Mouse (Mus musculus): ENCODE measurements around the gene Dlg4. TPM values are rescaled to one million over a fixed set of nuclear protein-coding genes. Genes with fewer than 3 reads are reported as not detected.

Dlg4 gene
- polyA plus RNA-seq, 1 experiment from 2014 or later, result 11.2 TPM

DNA sequence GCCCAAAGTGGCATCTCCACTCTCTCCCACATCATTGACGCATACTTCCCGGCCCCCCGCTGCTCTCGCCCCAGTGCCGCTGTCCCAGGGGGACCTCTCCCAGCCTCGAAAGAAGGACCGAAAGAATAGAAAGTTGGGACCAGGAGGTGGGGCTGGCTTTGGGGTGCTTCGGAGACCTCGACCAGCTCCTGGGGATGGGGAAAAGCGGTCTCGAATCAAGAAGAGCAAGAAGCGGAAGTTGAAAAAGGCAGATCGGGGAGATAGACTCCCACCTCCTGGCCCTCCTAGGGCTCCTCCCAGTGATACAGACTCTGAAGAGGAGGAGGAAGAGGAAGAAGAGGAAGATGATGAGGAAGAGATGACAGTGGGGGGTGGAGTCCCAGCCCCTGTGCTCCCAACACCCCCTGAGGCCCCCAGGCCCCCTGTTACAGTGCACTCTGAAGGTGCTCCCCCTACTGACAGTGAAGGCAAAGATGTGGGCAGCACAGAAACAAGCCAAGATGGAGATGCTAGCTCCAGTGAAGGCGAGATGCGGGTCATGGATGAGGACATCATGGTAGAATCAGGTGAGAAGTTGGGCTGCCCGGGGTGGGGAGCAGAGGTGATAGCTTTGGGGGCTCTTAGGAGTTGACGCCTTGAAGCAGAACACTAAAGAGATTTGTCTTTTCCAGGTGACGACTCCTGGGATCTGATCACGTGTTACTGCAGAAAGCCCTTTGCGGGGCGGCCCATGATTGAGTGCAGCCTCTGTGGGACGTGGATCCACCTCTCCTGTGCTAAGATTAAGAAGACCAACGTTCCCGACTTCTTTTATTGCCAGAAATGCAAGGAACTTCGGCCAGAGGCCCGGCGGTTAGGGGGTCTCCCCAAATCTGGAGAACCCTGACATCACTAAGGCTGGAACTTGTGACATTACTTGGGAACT lies 17.9 kb upstream of the Dlg4 start:
- ATAC-seq (replicated peaks; ENCODE audit: insufficient number of reproducible peaks, low FRiP score, low TSS enrichment, low read depth) (no peak), DNase-seq (ENCODE audit: low spot score) (no peak)
- no peak overlapping the region for H3K27ac ChIP-seq (replicated peaks; ENCODE audit: low read depth, low read length)
- H3K4me1 ChIP-seq (ENCODE audit: control insufficient read depth, insufficient read depth, low read length), result no peaks in the 10 kb centered on the region; the same call in 1 of the 2 replicates
- no peak overlapping the region for H3K9ac ChIP-seq (replicated peaks; ENCODE audit: low read length)
- 92% methylated on average over 27 of the region's 27 CpGs for WGBS
- H3K27me3 ChIP-seq (ENCODE audit: control insufficient read depth, insufficient read depth, low read length), result no peaks in the 10 kb centered on the region
- no peak overlapping the region for H3K4me2 ChIP-seq (ENCODE audit: low read depth, low read length)
- H3K9me3 ChIP-seq (replicated peaks; ENCODE audit: control insufficient read depth, low read length), result no peaks in the 10 kb centered on the region
- 0 out of 2 replicates have a peak overlapping the region, but pooled peaks have one; percentile 3 for H3K4me3 ChIP-seq (ENCODE audit: low read depth, low read length)
- H3K36me3 ChIP-seq (replicated peaks; ENCODE audit: control insufficient read depth, insufficient read depth, low read depth, low read length), result peaks cover 11% of the 10 kb centered on the region

DNA sequence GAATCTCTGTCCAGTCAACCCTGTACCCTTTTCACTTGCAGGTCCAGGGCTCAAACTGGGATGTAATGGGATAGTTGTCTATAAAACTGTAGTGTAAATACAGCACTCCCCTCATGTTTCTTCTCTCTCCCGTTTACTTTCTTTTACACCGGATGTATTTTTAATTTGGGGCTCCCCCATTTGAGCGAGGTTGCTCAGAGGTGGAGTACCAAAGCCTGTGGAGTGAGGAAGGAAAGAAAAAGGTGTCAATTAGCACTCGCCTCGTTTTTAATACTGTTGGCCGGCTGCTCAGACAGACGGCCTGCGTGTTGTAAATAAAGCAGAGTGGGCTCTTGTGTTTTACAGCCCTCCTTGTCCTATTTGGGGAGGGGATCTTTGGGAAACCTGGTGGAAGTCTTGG lies 17.1 kb upstream of the Dlg4 start:
- no peak for DNase-seq (ENCODE audit: low spot score)
- ATAC-seq (replicated peaks; ENCODE audit: insufficient number of reproducible peaks, low FRiP score, low TSS enrichment, low read depth), result no peak
- Histone ChIP-seq H3K36me3 (replicated peaks; ENCODE audit: control insufficient read depth, insufficient read depth, low read depth, low read length) (peaks cover 11% of the 10 kb centered on the region), H3K9ac (replicated peaks; ENCODE audit: low read length) (no peak overlapping the region), H3K4me1 (ENCODE audit: control insufficient read depth, insufficient read depth, low read length) (no peaks in the 10 kb centered on the region; the same call in 1 of the 2 replicates), H3K4me3 (ENCODE audit: low read depth, low read length) (no peak overlapping the region), H3K9me3 (replicated peaks; ENCODE audit: control insufficient read depth, low read length) (no peaks in the 10 kb centered on the region), H3K4me2 (ENCODE audit: low read depth, low read length) (no peak overlapping the region), H3K27me3 (ENCODE audit: control insufficient read depth, insufficient read depth, low read length) (no peaks in the 10 kb centered on the region), H3K27ac (replicated peaks; ENCODE audit: low read depth, low read length) (no peak overlapping the region)
- 88% methylated on average over 8 of the region's 8 CpGs for WGBS

DNA sequence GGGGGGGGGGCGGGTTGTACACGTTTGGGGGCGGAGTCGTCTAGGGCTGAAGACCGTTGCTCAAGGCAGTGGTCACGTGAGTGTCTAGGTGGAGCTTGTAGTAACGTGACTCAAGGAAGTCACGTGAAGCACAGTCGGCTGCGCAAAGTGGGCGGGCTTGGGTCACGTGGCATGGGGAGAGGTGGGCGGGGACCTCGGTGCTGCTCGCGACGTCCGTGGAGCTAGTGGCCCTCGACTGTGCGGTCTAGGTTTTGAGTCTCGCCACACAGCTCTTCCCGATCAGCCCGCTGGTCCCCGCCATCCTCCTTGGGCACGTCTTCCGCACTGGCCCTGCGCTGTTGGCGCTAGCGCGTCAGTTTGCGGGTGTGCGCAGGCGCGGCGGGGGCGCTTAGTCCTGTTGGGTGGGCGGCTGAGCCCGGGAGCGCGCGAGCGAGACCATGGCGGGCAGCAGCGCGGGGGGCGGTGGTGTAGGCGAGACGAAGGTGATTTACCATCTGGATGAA lies 16.3 kb upstream of the Dlg4 start, which contains the start of gene Dvl2:
Gene Dvl2, plus strand, starts transcription at position 200 of the 503 bp plus-strand sequence.
- Histone ChIP-seq H3K27ac (replicated peaks; ENCODE audit: low read depth, low read length) (peak within 1 kb of the TSS; percentile 94), H3K4me3 (ENCODE audit: low read depth, low read length) (peak within 1 kb of the TSS; percentile 85), H3K4me1 (ENCODE audit: control insufficient read depth, insufficient read depth, low read length) (no peaks in the 10 kb centered on the region; the same call in 1 of the 2 replicates), H3K9me3 (replicated peaks; ENCODE audit: control insufficient read depth, low read length) (no peaks in the 10 kb centered on the region), H3K4me2 (ENCODE audit: low read depth, low read length) (peak within 1 kb of the TSS; percentile 47), H3K36me3 (replicated peaks; ENCODE audit: control insufficient read depth, insufficient read depth, low read depth, low read length) (peaks cover 11% of the 10 kb centered on the region), H3K27me3 (ENCODE audit: control insufficient read depth, insufficient read depth, low read length) (no peaks in the 10 kb centered on the region), H3K9ac (replicated peaks; ENCODE audit: low read length) (peak within 1 kb of the TSS; percentile 83)
- under 1% methylated on average over 47 of the region's 48 CpGs for WGBS
- ATAC-seq (replicated peaks; ENCODE audit: insufficient number of reproducible peaks, low FRiP score, low TSS enrichment, low read depth) (peak; percentile 45; the same call in 1 of the 2 replicates), DNase-seq (ENCODE audit: low spot score) (peak; percentile 97)

DNA sequence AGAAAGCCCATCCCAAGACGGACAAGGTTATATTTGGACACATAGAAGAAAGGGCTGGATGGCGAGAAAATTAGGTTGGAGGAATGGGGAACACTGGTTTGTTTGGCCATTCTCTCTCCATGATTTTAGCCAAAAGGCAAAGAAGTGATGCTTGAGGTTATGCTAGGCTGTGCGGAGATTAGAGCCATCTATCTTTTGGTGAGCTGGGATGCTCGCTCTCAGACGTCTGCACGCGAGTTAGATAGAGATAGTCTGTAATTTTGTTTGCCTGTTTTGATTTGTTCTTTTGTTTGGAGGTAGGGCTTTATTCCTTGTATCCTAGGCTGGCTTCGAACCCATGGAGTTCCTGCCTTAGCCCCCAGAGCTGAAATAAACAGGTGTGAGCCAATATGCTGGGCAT lies 15.6 kb upstream of the Dlg4 start:
- Histone ChIP-seq H3K36me3 (replicated peaks; ENCODE audit: control insufficient read depth, insufficient read depth, low read depth, low read length) (peaks cover 14% of the 10 kb centered on the region), H3K4me2 (ENCODE audit: low read depth, low read length) (peak overlapping the region; percentile 47), H3K27ac (replicated peaks; ENCODE audit: low read depth, low read length) (peak overlapping the region; percentile 94; the same call in 1 of the 2 replicates), H3K27me3 (ENCODE audit: control insufficient read depth, insufficient read depth, low read length) (no peaks in the 10 kb centered on the region), H3K4me1 (ENCODE audit: control insufficient read depth, insufficient read depth, low read length) (no peaks in the 10 kb centered on the region; the same call in 1 of the 2 replicates), H3K4me3 (ENCODE audit: low read depth, low read length) (peak overlapping the region; percentile 85), H3K9me3 (replicated peaks; ENCODE audit: control insufficient read depth, low read length) (no peaks in the 10 kb centered on the region), H3K9ac (replicated peaks; ENCODE audit: low read length) (peak overlapping the region; percentile 83)
- 14% methylated on average over 8 of the region's 8 CpGs for WGBS
- DNase-seq (ENCODE audit: low spot score) (no peak), ATAC-seq (replicated peaks; ENCODE audit: insufficient number of reproducible peaks, low FRiP score, low TSS enrichment, low read depth) (no peak)

DNA sequence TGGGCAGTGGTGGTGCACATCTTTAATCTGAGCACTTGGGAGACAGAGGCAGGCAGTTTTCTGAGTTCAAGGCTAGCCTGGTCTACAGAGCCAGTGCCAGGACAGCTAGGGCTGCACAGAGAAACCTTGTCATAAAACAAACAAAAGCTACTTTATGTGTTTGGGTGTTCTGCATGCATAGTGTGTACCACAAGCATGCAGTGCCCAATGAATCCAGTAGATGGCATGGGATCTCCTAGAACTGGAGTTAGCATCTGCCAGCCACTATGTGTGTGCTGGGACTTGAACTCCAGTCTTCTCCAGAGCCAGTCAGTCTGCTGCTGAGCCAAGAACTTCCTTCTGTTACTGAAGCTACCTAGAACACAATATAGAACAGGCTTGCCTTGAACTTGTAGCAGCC lies 14.9 kb upstream of the Dlg4 start:
- DNase-seq (ENCODE audit: low spot score) (peak; percentile 52), ATAC-seq (replicated peaks; ENCODE audit: insufficient number of reproducible peaks, low FRiP score, low TSS enrichment, low read depth) (no peak)
- Histone ChIP-seq H3K27me3 (ENCODE audit: control insufficient read depth, insufficient read depth, low read length) (no peaks in the 10 kb centered on the region), H3K9ac (replicated peaks; ENCODE audit: low read length) (no peak overlapping the region), H3K4me2 (ENCODE audit: low read depth, low read length) (peak overlapping the region; percentile 47), H3K36me3 (replicated peaks; ENCODE audit: control insufficient read depth, insufficient read depth, low read depth, low read length) (peaks cover 20% of the 10 kb centered on the region), H3K27ac (replicated peaks; ENCODE audit: low read depth, low read length) (no peak overlapping the region), H3K4me3 (ENCODE audit: low read depth, low read length) (peak overlapping the region; percentile 85), H3K4me1 (ENCODE audit: control insufficient read depth, insufficient read depth, low read length) (no peaks in the 10 kb centered on the region; the same call in 1 of the 2 replicates), H3K9me3 (replicated peaks; ENCODE audit: control insufficient read depth, low read length) (no peaks in the 10 kb centered on the region)

DNA sequence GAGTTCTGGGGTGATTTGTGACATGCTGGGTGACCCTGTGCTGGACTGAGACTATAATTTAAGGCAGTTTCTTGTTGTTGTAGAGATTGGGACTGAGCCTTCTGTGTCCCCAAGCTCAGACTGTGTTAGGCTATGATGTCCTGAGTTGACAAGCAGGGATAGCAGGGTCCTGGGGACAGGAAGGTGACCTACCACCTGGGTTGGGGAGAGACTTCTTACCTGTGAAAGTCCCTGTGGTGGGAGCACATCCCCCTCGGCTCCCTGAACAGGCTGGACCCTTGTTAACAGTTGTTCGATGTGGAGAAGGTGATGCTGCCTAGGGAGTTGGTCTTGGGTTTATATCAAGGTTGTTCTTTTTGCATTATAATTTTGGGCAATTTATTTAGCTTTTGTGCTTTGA lies 14.3 kb upstream of the Dlg4 start:
- WGBS, result 83% methylated on average over 2 of the region's 2 CpGs
- no peaks in the 10 kb centered on the region for H3K9me3 ChIP-seq (replicated peaks; ENCODE audit: control insufficient read depth, low read length)
- ATAC-seq (replicated peaks; ENCODE audit: insufficient number of reproducible peaks, low FRiP score, low TSS enrichment, low read depth) (no peak), DNase-seq (ENCODE audit: low spot score) (no peak)
- no peaks in the 10 kb centered on the region for H3K27me3 ChIP-seq (ENCODE audit: control insufficient read depth, insufficient read depth, low read length)
- no peak overlapping the region for H3K27ac ChIP-seq (replicated peaks; ENCODE audit: low read depth, low read length)
- H3K4me2 ChIP-seq (ENCODE audit: low read depth, low read length), result peak overlapping the region; percentile 47
- H3K9ac ChIP-seq (replicated peaks; ENCODE audit: low read length), result no peak overlapping the region
- no peak overlapping the region; the same call in 1 of the 2 replicates for H3K4me3 ChIP-seq (ENCODE audit: low read depth, low read length)
- peaks cover 20% of the 10 kb centered on the region for H3K36me3 ChIP-seq (replicated peaks; ENCODE audit: control insufficient read depth, insufficient read depth, low read depth, low read length)
- no peaks in the 10 kb centered on the region; the same call in 1 of the 2 replicates for H3K4me1 ChIP-seq (ENCODE audit: control insufficient read depth, insufficient read depth, low read length)

DNA sequence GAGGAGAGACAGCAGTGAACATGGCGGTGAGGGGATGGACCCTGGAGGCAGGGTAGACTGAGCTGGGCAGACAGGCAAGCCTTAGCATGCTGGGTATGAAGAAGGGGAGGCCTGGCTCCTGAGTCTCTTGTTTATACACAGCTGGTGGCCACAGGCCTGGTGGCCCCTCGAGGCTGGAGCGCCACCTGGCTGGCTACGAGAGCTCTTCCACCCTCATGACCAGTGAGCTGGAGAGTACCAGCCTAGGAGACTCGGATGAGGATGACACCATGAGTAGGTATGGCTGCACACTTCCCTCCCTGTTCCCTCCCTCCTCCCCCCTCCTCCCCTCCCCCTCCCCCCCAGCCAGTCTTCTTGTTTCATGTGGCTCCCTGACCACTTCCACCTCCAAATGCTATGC lies 11.2 kb upstream of the Dlg4 start:
- Histone ChIP-seq H3K36me3 (replicated peaks; ENCODE audit: control insufficient read depth, insufficient read depth, low read depth, low read length) (peaks cover 17% of the 10 kb centered on the region), H3K9me3 (replicated peaks; ENCODE audit: control insufficient read depth, low read length) (no peaks in the 10 kb centered on the region), H3K27ac (replicated peaks; ENCODE audit: low read depth, low read length) (no peak overlapping the region), H3K4me2 (ENCODE audit: low read depth, low read length) (no peak overlapping the region), H3K9ac (replicated peaks; ENCODE audit: low read length) (no peak overlapping the region), H3K4me3 (ENCODE audit: low read depth, low read length) (no peak overlapping the region), H3K27me3 (ENCODE audit: control insufficient read depth, insufficient read depth, low read length) (no peaks in the 10 kb centered on the region), H3K4me1 (ENCODE audit: control insufficient read depth, insufficient read depth, low read length) (no peaks in the 10 kb centered on the region)
- 69% methylated on average over 5 of the region's 5 CpGs for WGBS
- DNase-seq (ENCODE audit: low spot score) (no peak), ATAC-seq (replicated peaks; ENCODE audit: insufficient number of reproducible peaks, low FRiP score, low TSS enrichment, low read depth) (no peak)

DNA sequence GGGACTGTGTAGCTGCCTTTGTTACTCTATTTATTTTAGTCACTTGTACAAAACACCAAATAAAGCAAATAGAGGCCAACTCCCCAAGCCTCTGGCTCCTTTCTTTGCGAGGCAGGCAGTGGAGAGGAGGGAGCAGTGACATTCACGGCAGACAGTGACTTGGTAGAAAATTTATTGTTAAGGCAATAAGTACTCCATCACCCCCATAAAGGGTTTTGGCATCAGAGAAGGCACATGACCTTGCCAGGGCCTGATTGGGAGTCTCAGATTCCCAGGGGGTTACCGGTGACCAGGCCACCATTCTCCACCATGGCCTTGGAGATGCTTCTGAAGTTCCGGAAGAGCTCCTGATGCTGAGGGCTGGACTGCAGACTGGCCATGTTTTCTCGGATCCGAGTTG lies 6.7 kb upstream of the Dlg4 start:
- H3K27me3 ChIP-seq (ENCODE audit: control insufficient read depth, insufficient read depth, low read length), result no peaks in the 10 kb centered on the region
- 90% methylated on average over 6 of the region's 6 CpGs for WGBS
- H3K4me1 ChIP-seq (ENCODE audit: control insufficient read depth, insufficient read depth, low read length), result peaks cover 4% of the 10 kb centered on the region; the same call in 1 of the 2 replicates
- peaks cover 23% of the 10 kb centered on the region for H3K36me3 ChIP-seq (replicated peaks; ENCODE audit: control insufficient read depth, insufficient read depth, low read depth, low read length)
- no peak for DNase-seq (ENCODE audit: low spot score)
- no peak overlapping the region for H3K4me3 ChIP-seq (ENCODE audit: low read depth, low read length)
- H3K27ac ChIP-seq (replicated peaks; ENCODE audit: low read depth, low read length), result no peak overlapping the region
- H3K9me3 ChIP-seq (replicated peaks; ENCODE audit: control insufficient read depth, low read length), result no peaks in the 10 kb centered on the region
- no peak overlapping the region for H3K4me2 ChIP-seq (ENCODE audit: low read depth, low read length)
- ATAC-seq (replicated peaks; ENCODE audit: insufficient number of reproducible peaks, low FRiP score, low TSS enrichment, low read depth), result no peak
- H3K9ac ChIP-seq (replicated peaks; ENCODE audit: low read length), result no peak overlapping the region

All from embryonic facial prominence, embryonic 11.5 days (tissue).